Mouse (Mus musculus) regulatory T cell (primary cell): ENCODE measurements at regions not wholly inside any gene's neighbourhood (a gene's known extent, or its start where the extent isn't known, plus 50 kb on each side); places are given as distances from the start of the nearest gene placed in this dataset.

Source experiments
- in situ Hi-C: fragments of 300-600 bp; cut with MboI, MseI; formaldehyde crosslinking; loops from one replicate; pipeline ENCODE4 v1.15.1; 2025; ENCODE audit warnings: high pct_unique_total_duplicates

DNA sequence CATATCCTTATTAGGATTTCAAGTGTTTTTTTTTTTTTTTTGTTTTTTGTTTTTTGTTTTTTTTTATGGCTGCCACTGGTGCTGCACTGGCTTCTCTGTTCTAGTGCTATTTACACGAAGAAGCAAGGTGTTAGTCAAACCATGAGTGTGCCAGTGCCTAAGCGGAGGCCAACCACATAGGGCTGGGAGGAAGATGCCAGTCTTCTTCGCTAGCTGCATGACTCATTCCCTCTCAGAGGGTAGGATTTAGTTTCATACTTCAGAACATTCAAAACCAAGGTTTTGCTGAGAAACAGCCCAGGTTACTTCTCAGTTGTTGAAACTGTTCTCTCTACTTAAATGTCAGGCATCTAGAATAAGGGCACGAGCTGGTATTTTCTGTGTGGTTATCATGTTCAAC, 72.6 kb downstream of the Icos start:
- in situ Hi-C loops = no loop called here

- in situ Hi-C loops = no loop called here
These were observed 75.9 kb downstream of the Icos start for GRCm38 (mm10) chr1:61053676-61054075.

DNA sequence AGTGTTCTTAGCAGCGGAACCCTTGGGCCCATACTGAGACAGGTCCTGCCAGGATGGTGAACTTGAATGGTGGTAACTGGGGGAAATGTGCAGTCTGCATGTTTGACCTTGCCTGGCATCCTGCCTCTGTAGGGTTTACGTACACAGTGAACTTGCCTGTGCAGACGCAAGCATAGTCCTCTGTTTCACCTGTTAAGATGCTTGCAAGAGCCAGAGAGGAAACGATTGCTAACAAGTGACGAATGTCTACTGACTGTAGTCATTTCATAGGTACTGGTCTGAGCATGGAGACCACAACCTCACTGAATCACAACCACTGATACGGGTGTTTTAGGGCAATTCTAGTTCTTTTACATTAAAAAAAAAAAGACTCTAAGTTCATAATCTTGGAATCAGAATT, 76.7 kb downstream of the Icos start:
- in situ Hi-C loops = no loop called here

DNA sequence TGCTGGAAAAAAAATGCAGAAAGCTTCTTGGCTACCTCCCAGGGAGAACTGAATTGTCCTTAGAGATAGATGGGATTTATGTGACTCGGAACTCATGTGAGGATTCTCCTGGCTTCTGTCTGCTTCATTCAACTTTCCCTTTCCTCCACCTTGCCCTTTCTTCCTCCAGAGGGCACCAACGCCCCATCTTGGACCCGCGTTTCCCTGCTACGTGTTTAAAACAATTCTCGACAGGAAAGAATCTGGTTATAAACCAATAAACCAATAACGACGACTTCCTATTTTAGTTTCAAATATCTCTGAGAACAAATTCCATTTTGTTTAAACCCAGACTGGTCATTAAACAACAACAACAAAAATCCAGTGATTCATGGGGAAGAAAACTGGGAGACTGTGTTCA, 77.4 kb downstream of the Icos start:
- in situ Hi-C loops = no loop called here

DNA sequence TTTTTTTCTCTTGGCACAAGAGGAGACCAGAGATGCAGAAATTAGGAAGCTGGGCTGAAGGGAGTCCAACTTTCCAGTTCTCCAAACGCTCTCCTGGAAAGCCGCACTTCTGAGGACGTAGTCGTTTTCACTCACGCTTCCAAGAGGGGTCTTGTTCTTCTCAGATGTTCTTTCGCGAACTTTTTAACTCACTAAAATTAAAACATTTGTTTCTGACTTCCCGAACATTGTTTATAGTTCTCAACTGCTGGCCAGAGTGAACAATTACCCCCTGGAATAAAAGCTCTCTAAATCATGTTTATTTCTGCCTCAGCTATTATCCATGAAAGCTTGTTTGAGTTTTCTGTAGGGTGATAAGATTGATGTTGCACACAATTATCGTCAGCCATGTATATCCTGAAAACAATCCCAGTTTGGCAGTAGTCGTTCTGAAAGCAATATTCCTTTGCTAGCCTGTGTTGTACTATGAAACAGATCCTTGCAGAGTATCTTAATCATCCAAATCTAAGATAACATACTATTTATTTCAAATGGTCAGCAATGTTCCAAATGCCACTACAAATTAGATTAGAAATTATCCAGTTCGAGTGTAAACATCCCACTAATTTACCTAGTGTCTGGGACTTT, 82.3 kb downstream of the Icos start:
- in situ Hi-C loops = no loop called here

GRCm38 (mm10) chr1:61061892-61062460, 84.2 kb downstream of the Icos start:
- in situ Hi-C loops = no loop called here

DNA sequence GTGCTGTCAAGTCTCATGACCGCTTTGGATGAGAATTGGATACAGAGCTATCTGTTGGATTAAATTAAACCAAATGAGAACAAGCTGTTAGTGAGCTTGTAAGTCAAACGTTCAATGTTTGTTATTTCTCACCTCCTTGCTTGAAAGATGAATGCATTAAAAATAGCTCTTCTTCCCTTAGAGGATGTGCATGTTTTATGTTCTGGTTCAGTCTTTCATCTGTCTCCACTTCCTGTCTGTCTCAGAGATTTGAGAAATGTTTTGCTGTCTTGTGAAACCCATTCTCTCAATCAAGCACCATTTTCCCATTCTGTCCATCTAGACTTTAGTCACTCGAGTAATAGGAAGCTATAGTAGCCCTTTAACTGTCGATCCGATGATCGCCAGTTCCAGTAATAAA, 90.4 kb downstream of the Icos start:
- in situ Hi-C loops = no loop called here

GRCm38 (mm10) chr1:61074127-61074526, 96.4 kb downstream of the Icos start:
- in situ Hi-C loops = no loop called here

- in situ Hi-C loops = no loop called here
These were observed 97.6 kb downstream of the Icos start for GRCm38 (mm10) chr1:61075335-61075734.

DNA sequence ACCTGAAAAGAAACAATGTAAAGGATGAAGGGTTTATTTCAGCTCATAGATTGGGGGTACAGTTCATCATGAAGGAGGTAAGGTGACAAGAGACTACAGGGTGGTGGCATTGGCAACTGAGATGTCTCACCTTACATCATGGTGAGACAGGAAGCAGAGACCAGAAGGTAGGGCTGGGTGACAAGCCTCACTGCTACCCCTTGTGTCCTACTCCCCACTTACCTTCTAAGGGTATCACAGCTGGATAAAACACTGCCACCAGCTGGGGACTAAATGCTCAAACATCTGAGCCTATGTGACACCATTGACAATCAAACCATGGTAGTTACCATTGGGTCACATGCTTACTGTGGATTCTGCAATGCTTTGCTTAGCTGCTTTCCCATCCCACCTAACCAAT, 107.0 kb downstream of the Icos start:
- in situ Hi-C loops = no loop called here

DNA sequence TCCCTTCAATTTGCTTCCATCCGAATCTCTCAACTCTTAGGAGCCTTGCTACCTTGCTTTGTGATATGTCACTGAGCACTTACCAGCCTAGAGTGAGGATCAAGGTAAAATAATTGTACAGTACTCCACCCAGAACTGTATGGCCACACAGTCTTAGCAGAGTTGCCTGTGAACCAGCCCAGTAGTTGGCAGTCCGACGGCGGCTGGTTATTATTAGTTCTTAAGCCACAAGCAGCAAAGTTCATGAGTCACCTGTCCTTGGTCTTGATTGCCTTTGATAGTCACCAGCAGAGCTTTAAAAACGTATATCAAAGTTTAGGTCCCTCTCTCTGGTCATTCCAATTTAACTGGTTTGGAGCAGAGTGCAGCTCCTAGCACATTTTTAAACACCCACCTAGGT, 109.1 kb downstream of the Icos start:
- in situ Hi-C loops = no loop called here

GRCm38 (mm10) chr1:61090801-61091200, 113.1 kb downstream of the Icos start:
- in situ Hi-C loops = no loop called here

DNA sequence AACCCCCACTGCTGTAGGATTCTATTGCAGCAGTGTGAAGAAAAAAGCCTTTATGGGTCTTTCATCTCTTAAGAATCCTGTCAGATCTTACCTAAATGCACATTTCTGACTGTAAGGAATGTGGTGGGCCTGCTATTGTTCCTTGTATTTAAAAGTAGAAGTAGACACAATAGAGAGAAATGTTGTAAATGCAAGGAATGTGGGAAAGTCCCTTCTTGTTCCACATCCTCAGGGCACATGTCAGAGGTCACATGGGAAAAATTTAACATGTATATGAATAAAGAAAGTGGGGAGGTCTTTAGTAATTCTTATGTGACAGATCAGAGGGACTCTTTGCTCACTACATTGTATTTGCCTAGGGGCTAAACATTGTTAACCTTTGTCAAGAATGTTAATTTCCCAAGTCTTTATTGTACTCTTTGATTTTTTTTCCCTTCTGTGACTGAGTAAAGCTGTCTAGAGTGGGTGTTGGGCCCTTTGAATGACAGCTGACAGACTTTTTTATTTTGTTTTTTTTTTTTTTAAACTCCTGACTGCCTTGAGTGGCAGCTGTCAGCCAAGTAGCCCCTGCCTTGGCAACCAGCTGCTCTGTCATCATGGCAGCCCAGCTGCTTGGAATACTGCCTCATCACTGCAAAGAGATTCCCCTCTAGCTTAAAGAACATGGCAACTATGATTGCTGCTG, 117.9 kb downstream of the Icos start:
- in situ Hi-C loops = no loop called here

DNA sequence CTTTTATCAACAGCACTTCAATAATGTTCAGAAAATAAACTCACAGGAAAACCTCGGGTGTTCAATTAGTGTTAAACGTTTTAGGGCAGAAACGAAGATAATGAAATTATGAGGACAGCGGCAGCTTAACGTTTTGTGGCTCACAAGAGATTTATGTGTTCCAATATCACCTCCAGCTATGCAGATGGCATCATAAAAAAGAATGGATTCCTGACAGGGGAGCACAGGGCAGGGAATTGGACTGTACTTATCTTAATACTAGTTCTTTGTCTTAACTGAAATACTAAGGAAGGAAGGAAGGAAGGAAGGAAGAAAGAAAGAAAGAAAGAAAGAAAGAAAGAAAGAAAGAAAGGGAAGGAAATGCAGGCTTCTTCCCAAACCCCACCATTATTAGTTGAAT, 121.6 kb downstream of the Icos start:
- in situ Hi-C loops = no loop called here

DNA sequence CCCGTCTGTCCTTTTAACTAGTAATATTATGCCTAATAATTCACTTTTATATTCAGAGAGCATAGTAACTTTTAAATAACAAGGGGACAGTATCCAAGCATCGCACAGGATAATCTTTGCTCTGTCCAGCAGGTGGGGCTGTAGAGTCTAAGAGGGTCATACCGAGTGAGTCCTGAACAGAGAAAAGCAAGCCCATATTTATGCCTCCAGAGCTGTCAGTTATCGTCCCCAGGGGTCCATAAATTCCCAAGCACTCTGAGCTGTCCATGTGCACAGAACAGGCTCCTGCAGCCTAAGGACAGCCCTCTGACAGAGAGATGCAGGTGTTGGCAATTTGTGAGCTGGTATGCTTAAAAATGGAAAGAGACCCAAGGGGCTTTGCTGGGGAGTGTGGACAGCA, 124.0 kb downstream of the Icos start:
- in situ Hi-C loops = no loop called here

- in situ Hi-C loops = no loop called here
These were observed 124.6 kb downstream of the Icos start for GRCm38 (mm10) chr1:61102346-61102745.

- in situ Hi-C loops = no loop called here
These were observed 125.9 kb downstream of the Icos start for GRCm38 (mm10) chr1:61103581-61103980.

DNA sequence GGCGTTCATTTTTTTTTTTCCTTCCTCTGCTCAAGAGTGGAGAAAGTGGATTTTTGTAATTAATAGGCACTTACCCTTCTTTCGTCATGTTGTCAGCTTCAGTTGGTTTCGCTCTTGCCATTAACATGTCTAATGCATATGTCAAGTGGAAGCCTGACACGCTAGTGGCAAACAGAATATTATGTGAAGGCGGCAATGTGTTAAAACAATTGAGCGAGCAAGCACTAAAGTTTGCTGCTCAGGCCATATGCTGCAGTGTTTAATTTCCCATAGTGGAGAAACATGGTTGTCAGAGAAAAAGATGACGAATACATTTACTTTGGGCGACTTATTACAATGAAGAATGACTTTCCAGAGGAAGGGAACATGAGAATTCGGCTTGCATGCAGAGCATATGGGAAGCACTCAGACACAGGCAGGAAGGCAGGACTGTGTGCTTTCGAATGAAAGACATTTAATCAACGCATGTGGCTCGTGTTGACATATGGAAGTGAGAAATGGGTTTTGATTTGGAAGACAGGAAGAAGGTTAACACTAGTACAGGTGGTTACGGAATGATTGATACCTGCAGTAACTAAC, 134.1 kb downstream of the Icos start:
- in situ Hi-C loops = no loop called here

DNA sequence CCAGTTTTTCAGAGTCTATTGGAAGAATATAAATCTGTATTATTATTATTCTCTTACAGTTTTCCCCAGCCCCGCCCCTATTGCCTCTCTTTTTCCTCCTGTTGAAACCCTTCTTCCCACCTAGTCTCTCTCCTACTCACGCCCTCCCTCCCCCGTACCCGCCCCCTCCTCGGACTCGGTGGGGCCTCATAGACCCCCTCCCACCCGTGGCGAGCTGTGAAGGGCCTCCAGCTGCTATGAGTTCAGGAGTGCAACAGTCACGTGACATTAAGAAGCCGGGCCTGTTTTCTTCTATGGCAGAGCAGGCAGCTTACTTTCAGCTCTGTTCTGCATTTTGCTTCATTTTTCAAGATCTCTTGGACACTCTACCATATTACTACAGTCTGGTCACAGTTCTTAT, 139.8 kb downstream of the Icos start:
- in situ Hi-C loops = no loop called here

DNA sequence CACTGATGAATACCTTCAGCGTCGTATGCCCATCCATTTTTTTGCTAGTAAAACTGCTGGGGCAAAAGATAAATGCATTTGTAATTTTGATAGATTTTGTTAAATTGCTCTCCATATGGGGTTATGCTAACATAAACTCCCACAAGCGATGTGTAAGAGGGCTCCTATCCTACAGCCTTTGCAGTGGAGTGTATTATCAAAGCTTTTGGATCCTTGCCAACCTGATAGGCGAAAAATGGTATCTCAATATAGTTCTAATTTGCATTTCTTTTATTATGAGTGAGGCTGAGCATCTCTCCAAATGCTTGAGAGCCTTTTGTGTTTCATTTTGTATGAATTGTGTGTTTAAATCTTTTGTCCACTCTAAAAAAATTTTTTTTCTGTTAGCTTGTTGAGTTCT, 140.3 kb downstream of the Icos start:
- in situ Hi-C loops = no loop called here

- in situ Hi-C loops = no loop called here
These were observed 143.8 kb downstream of the Icos start for GRCm38 (mm10) chr1:61121480-61121879.

- in situ Hi-C loops = no loop called here
These were observed 147.4 kb downstream of the Icos start for GRCm38 (mm10) chr1:61125127-61125526.
